Comparison of ENCODE assay signal across 13 mouse cellular contexts in genomic region chrX:155375458-155375857, GRCm38 (mm10). TPM values are rescaled to one million over a fixed set of nuclear protein-coding genes. Genes with fewer than 3 reads are reported as not detected.
DNase-seq lines count a peak whose midpoint lies in the region; ATAC-seq and TF ChIP-seq lines count a peak whose summit lies in the region.
"Had no signal": no experiment of that assay in that cellular context is flagged by ENCODE, and none has a peak within 500 bp of the region (broad histone marks: within the 10 kb centered on the region; RNA-seq: fewer than 3 reads in every experiment).

No protein-coding gene starts in this region.

- 0 out of 2 replicates have a peak, but pooled peaks have one; percentile 6 for ATAC-seq in forebrain, embryonic 15.5 days (replicated peaks)
- no peak for ATAC-seq in forebrain, embryonic 13.5 days
- ATAC-seq in limb, embryonic 14.5 days (ENCODE audit: low FRiP score, low read depth): no peak
- ATAC-seq in megakaryocyte, adult 5-6 weeks (ENCODE audit: poor library complexity, severe bottlenecking): 0 out of 2 replicates have a peak, but pooled peaks have one; percentile 35

- H3K4me2 ChIP-seq in forebrain, embryonic 15.5 days (replicated peaks): no peak overlapping the region
- no peak overlapping the region for H3K4me2 ChIP-seq in forebrain, embryonic 13.5 days
- H3K4me2 ChIP-seq in limb, embryonic 14.5 days (replicated peaks; ENCODE audit: low read depth, low read length, severe bottlenecking): no peak overlapping the region
- H3K4me2 ChIP-seq: limb, embryonic 13.5 days had no signal

- peak; percentile 3 for DNase-seq in limb, embryonic 14.5 days (ENCODE audit: low spot score)
- no peak for DNase-seq in limb, embryonic 10.5 days (ENCODE audit: low spot score)
- DNase-seq in MN1 (ENCODE audit: low spot score): peak; percentile 17
- DNase-seq in right cerebral cortex, adult 18-20 months: no peak
- DNase-seq in frontal cortex, postnatal 25 days (ENCODE audit: low spot score in 2 of 2): no peak
- DNase-seq: gastrocnemius, postnatal 14 days; lung, postnatal 4 days; right cerebral cortex, postnatal 4 days had no signal

- H3K9me3 ChIP-seq in forebrain, embryonic 15.5 days: no peaks in the 10 kb centered on the region
- H3K9me3 ChIP-seq in forebrain, embryonic 13.5 days (replicated peaks): no peaks in the 10 kb centered on the region
- H3K9me3 ChIP-seq in limb, embryonic 14.5 days (ENCODE audit: control insufficient read depth, low read length): no peaks in the 10 kb centered on the region
- H3K9me3 ChIP-seq in limb, embryonic 10.5 days (replicated peaks): no peaks in the 10 kb centered on the region
- H3K9me3 ChIP-seq: limb, embryonic 13.5 days had no signal

- no peaks in the 10 kb centered on the region for H3K4me1 ChIP-seq in forebrain, embryonic 15.5 days
- H3K4me1 ChIP-seq in forebrain, embryonic 13.5 days: no peaks in the 10 kb centered on the region
- no peaks in the 10 kb centered on the region for H3K4me1 ChIP-seq in limb, embryonic 14.5 days (ENCODE audit: control insufficient read depth, insufficient read depth, low read length)
- no peaks in the 10 kb centered on the region for H3K4me1 ChIP-seq in limb, embryonic 10.5 days
- H3K4me1 ChIP-seq: limb, embryonic 13.5 days had no signal

- H3K27me3 ChIP-seq in forebrain, embryonic 15.5 days: no peaks in the 10 kb centered on the region
- no peaks in the 10 kb centered on the region for H3K27me3 ChIP-seq in forebrain, embryonic 13.5 days
- H3K27me3 ChIP-seq in limb, embryonic 14.5 days (ENCODE audit: control insufficient read depth, insufficient read depth, low read length): no peaks in the 10 kb centered on the region
- H3K27me3 ChIP-seq in limb, embryonic 10.5 days (ENCODE audit: low read depth, poor library complexity, severe bottlenecking): no peaks in the 10 kb centered on the region
- H3K27me3 ChIP-seq: limb, embryonic 13.5 days had no signal

- TF ChIP-seq POLR2A in limb, embryonic 14.5 days (IDR thresholded peaks at IDR 0.05; ENCODE audit: borderline replicate concordance, extremely low read depth, insufficient read depth, insufficient read length): no peak

- no peak overlapping the region for H3K9ac ChIP-seq in forebrain, embryonic 15.5 days (replicated peaks)
- H3K9ac ChIP-seq in forebrain, embryonic 13.5 days: no peak overlapping the region
- no peak overlapping the region for H3K9ac ChIP-seq in limb, embryonic 14.5 days (ENCODE audit: low read depth, low read length, severe bottlenecking)
- H3K9ac ChIP-seq: limb, embryonic 13.5 days had no signal

- H3K27ac ChIP-seq in forebrain, embryonic 15.5 days (replicated peaks): no peak overlapping the region
- H3K27ac ChIP-seq in forebrain, embryonic 13.5 days: no peak overlapping the region
- H3K27ac ChIP-seq in limb, embryonic 14.5 days (replicated peaks; ENCODE audit: low read depth, low read length): no peak overlapping the region
- H3K27ac ChIP-seq in limb, embryonic 10.5 days: no peak overlapping the region
- H3K27ac ChIP-seq: limb, embryonic 13.5 days had no signal

- H3K4me3 ChIP-seq in forebrain, embryonic 15.5 days: no peak overlapping the region
- H3K4me3 ChIP-seq in forebrain, embryonic 13.5 days: no peak overlapping the region
- no peak overlapping the region for H3K4me3 ChIP-seq in limb, embryonic 14.5 days (replicated peaks; ENCODE audit: low read length)
- H3K4me3 ChIP-seq in limb, embryonic 10.5 days: no peak overlapping the region
- H3K4me3 ChIP-seq: erythroblast, embryonic 14.5 days; limb, embryonic 13.5 days had no signal

- H3K36me3 ChIP-seq in forebrain, embryonic 15.5 days: no peaks in the 10 kb centered on the region
- no peaks in the 10 kb centered on the region for H3K36me3 ChIP-seq in forebrain, embryonic 13.5 days (ENCODE audit: poor library complexity, severe bottlenecking)
- H3K36me3 ChIP-seq in limb, embryonic 14.5 days (ENCODE audit: control insufficient read depth, insufficient read depth, low read length): no peaks in the 10 kb centered on the region
- no peaks in the 10 kb centered on the region for H3K36me3 ChIP-seq in limb, embryonic 10.5 days
- H3K36me3 ChIP-seq: limb, embryonic 13.5 days had no signal

- WGBS in forebrain, embryonic 15.5 days: 35% methylated on average over 1 of the region's 1 CpGs
- WGBS in forebrain, embryonic 13.5 days: 51% methylated on average over 1 of the region's 1 CpGs
- 36% methylated on average over 1 of the region's 1 CpGs for WGBS in limb, embryonic 14.5 days
- WGBS in limb, embryonic 10.5 days: 48% methylated on average over 1 of the region's 1 CpGs

RNA-seq across cellular contexts. Expression of gene Prdx4, which starts 34.9 kb away (rescaled TPM):
- polyA plus RNA-seq in forebrain, embryonic 15.5 days (2015; fragmentation: Nextera tagmentation; extraction: Ambion mirVana): 100 and 103 TPM in 2 replicates
- 155 and 162 TPM in 2 replicates for polyA plus RNA-seq in forebrain, embryonic 13.5 days (2015; fragmentation: Nextera tagmentation; extraction: Ambion mirVana)
- 203 and 231 TPM in 2 replicates for polyA plus RNA-seq in limb, embryonic 14.5 days (2012; rRNA removed)
- 320 and 328 TPM in 2 replicates for polyA plus RNA-seq in limb, embryonic 14.5 days (2014; fragmentation: Nextera tagmentation; extraction: Ambion mirVana)
- polyA plus RNA-seq in limb, embryonic 10.5 days (2016; fragmentation: Nextera tagmentation; extraction: Ambion mirVana): 246 and 252 TPM in 2 replicates
- 124 and 167 TPM in 2 replicates for total RNA-seq in megakaryocyte, adult 5-6 weeks (2015)
- total RNA-seq in megakaryocyte, adult 5-6 weeks (2017): 122 and 137 TPM in 2 replicates

Comparison
In these comparisons a context has a peak if more than half of its experiments do, and no peak if none do; other contexts are left out.
1. ATAC-seq: peak in forebrain, embryonic 15.5 days (single experiment) and megakaryocyte, adult 5-6 weeks (single experiment); none in forebrain, embryonic 13.5 days (single experiment) and limb, embryonic 14.5 days (single experiment).
2. DNase-seq: peak in limb, embryonic 14.5 days (single experiment) and MN1 (single experiment); none in limb, embryonic 10.5 days (single experiment), right cerebral cortex, adult 18-20 months (single experiment) and frontal cortex, postnatal 25 days (0 of 2).